Mouse (Mus musculus) skeletal muscle tissue, adult 2 months (tissue): Measurements from ENCODE around the gene Lrrc27.

Experiments used
- DNase-seq: peaks from one replicate; pipeline ENCODE4 v3.0.0-alpha.2; 2012; ENCODE audit warnings: low read depth, low spot score

Gene Lrrc27

DNA sequence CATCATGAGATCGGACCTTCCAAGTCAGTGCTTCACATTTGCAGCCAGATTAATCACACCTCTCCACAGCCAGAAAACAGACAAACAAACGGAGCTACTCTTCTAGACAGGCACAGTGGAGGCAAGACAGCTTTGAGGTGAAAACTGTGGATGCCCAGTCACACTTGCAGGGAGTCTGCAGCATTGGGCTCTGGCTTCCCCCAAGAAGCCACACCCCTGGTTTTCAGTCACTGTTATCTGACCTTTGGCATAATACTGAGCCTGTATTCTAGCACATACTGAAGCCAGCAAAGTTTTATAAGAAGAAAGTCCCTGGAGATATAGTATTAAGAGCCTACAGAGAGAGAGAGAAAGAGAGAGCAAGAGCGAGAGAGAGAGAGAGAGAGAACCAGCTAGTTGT lies 26.6 kb downstream of the Lrrc27 start:
- no peak for DNase-seq

DNA sequence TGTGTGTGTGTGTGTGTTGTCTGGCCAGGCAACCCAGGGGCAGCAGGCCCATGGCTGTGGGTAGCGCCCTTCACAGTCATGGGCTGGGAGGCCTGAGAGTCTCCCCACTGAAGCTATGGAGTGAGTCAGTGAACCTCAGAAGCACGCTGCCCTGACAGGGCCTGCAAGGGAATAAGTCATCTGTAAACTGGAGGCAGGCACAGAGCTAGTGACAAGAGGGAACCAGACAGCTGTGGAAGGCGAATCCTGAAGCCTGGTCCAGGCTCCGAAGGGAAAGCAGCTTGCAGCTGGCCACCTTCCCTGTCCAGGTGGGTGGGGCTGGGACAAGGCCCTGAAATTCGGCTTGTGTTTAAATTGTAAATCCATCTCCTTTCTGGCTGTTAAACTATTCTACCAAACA lies 33.3 kb downstream of the Lrrc27 start:
- DNase-seq, result no peak

DNA sequence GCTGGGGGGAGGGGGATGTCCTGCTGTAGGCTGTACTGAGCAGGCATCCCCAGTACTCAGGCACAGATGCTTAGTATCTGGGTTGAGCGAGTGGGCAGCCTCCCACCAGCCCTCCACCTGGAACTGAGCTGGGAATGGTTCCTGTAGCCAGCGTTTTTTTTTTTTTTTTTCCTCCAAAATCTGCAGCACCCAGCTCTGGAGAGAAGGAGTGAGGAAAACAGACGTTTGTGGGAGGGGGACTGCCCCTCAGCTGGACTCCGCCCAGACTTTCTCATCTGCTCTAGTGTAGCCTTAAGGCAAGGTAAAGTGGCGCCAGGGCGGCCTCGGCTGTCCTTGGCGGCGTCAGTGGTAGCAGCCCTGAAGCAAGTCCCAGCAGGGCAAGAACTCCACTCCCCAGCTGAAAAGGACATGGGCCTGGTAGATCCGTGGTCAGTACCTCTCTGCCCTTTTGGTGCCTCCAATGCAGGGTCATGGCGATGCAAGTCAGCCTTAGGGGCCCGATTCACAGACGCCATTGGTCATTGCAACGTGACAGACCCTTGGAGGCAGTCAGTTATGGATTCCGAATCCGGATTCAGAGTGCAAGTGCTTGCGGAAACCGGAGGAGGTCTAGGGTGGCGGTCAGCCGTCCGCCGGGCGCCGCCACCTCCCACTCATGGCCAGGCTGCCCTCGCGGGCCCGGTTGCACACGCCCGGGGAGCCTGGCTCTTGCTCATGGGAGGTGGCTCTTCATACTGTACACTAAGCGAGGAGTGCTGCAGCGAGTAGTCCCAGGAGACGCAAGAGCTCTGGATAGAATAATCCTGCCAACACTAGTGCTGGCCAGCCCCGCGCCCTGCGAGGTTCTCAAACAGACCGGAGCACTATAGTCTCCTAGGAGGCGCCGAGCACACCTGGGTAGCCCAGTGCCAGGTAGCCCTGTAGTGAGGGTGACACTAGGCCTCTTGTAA lies 34.4 kb downstream of the Lrrc27 start:
- peak; percentile 39 for DNase-seq

DNA sequence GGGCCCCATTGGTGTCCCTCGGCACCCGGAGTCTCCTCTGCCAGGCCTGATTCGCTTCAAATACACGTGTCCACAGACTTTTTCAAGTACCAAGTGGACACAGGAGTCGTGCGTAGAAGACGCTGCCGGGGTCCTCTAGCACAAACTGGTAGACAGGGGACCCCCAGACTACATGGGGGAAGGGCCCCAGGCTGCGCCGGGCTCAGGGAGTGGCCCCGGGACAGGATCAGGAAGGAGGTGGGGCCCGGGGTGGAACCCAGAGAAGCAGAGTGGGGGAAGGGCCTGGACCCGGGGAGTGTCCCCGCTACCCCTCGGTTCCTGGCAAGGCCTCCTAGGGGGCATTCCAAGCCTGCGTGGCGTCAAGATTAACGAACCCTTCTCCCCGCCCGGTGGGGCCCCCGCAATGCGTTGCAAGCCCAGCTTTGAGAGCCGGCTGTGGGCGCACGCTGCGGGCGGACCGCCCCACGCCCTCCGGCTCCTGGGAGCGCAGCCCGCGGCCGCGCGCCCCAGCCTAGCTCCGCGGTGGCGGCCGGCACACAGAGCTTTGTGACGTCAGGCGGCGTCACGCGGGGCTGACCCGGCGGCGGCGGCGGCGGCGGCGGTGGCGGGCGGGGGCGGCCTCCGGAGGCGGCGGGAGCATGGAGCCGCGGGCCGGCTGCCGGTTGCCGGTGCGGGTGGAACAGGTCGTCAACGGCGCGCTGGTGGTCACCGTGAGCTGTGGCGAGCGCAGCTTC lies 35.3 kb downstream of the Lrrc27 start, which contains the start of gene Pwwp2b:
Gene Pwwp2b, plus strand, starts transcription at position 602 of the 734 bp plus-strand sequence.
- peak; percentile 68 for DNase-seq

DNA sequence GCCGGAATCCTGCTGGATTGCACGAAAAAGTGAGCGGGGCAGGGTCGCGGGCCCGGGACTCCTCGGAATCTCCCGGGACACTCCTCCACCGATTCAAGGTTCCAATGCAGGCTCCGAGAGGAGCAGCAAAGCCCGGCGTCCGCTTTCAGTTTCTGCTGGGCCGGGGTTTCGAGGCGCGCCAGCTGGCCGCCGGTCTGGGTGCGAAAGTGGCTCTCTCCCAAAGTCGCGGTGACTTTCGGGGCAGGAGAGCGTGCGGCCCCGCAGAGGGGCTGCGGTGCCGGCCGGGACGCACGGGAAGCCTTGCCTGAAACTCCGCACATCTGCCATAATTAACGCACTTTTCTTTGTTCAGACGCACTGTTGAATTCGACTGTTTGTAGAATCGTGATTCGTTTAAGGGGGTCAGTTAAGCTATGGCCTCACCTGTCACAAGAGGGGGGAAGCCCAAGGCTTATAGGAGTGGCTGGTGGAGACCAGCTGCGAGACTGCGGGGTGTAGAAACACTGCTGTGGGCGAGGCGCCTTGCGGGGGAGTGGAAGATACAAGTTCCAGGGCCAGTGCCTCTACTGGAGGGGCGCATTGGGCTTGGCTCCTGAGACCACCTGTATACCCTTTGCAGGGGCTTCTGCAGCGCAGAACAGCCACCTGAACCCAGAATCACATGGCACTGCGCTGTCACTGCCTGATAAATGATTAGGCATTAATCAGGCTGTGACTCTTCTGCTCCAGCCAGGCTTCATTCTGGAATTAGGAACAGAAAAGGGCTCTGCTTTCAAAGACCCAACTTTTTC lies 36.0 kb downstream of the Lrrc27 start:
- no peak for DNase-seq

DNA sequence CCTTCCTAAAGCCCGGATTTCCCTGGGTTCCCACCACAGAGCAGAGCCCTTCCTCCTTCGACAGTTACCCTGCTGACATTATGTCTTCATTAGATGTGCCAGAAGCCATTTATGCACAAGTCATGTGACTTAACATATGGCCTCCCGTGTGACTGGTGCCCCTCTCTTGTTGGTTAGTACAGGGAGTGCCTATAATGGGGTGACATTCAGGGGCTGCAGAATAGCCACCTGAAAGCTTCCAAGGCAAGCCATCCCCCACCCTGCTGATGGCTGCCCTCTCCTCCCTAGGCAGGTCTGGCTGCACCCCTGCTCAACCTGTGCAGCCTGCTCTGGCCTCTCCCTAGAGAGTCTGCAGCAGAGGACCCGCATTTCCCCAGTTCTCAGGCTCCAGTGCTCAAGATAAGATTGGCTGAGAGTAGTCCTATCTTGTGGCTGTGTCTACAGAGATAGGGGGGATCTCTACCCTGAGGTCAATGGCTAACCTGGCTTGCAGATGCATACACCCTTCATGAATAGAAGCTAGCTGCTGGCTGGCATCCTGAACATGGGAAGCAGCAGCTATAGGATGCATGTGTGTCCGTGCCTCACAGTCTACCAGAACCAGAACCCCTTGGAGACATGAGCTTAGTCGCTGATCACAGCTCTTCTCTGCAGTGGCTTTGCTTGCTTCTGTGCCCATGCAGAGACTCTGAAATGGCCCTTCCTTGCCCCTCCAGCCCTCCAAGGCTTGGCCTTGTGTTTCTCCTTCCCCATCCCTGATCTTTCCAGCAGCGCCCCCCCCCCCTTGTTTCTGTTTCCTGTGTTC lies 36.8 kb downstream of the Lrrc27 start:
- no peak for DNase-seq

DNA sequence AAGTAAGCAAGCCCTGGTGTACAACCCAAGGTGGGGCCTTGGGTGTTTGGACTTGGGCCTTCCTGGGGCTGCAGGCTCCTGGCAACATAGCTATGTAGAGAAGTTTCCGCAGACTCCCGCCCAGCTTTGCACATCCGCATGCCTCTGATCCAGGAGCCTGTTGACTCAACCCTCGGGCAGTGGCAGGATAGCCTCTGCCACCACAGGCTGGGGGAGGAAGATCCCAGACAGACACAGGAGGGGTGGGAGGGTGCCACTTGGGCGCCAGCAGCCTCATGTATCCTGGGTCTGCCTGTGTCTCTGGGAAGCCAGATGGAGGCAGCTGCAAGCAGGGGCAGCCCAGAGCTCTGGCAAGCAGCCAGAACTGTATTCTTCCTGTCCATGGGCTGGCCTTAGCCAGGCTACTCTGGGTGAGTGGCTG lies 39.1 kb downstream of the Lrrc27 start:
- DNase-seq, result peak; percentile 37

DNA sequence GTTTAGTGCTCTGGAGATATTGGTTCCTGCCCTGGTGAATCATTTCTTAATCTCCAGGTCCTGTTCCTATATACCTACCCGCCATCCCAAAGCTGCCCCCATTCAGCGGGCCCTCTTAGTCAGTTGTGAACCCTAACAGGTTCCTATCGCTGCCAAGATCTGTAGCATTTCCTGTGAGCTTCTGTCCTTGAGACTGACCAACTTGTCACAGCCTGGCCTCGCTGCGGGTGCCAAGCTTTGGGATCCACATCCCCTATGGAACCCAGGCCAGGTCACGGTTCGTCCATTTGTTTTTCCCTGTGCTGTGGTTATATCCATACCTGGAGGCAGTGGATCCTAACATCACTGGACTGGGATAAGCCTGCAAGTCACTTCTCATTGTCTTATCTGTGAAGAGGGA lies 39.8 kb downstream of the Lrrc27 start:
- DNase-seq, result no peak

DNA sequence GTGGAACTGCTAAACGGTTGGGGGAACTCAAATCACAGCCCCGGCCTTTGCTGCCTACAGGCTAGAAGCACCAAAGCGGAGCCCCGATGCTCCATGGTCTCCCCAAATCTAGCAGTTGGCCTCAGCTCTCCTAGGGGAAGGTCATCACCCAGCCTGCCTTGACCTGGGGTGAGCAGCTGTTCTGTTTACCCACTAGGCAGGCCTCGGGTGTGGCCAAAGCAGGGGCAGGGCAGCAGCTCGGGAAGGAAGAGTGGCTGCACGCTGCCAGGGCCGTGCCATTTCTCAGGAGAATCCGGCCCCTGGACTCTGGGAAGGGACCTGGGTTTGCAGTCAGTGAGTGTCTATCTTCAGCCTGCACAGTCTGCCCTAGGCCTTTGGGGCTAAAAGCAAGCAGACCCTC lies 40.2 kb downstream of the Lrrc27 start:
- DNase-seq, result no peak

DNA sequence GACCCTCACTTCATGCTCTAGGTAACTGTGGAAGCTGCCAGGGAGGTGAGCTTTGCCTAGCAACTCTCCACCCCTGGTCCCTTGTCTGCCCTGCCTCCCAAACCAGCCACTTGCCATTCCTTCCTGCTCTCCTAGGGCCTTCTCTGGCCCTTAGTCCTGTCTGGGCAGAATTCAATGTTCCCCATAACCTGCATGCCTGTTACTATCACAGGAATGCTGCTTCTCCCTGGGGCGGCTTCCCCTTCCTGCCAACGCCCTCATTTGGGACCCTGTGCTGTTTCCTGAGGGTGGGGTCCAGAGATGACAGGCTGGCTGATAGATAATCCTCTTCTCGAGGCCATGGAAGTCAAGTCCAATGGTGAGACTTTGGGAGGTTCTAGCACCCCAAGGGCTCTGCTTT lies 40.7 kb downstream of the Lrrc27 start:
- no peak for DNase-seq

DNA sequence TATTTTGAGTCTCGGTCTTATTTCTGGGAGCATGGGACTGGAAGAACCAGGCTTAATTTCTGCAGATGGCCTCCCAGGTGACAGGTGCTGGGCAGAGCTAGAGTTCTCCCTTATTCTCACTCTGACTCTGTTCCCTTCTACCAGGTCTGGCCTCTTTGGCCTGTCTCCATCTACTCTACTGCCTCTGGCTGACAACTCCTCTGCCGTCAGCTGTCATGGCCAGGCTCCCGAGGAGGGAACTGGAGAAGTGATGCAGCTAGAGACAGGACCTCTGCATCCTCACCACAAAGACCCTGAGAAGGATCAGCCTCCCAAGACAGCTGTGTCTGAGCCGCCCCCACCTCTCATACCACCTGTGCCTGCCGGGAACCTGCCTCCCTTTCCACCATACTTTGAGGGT lies 41.8 kb downstream of the Lrrc27 start:
- peak; percentile 65 for DNase-seq

DNA sequence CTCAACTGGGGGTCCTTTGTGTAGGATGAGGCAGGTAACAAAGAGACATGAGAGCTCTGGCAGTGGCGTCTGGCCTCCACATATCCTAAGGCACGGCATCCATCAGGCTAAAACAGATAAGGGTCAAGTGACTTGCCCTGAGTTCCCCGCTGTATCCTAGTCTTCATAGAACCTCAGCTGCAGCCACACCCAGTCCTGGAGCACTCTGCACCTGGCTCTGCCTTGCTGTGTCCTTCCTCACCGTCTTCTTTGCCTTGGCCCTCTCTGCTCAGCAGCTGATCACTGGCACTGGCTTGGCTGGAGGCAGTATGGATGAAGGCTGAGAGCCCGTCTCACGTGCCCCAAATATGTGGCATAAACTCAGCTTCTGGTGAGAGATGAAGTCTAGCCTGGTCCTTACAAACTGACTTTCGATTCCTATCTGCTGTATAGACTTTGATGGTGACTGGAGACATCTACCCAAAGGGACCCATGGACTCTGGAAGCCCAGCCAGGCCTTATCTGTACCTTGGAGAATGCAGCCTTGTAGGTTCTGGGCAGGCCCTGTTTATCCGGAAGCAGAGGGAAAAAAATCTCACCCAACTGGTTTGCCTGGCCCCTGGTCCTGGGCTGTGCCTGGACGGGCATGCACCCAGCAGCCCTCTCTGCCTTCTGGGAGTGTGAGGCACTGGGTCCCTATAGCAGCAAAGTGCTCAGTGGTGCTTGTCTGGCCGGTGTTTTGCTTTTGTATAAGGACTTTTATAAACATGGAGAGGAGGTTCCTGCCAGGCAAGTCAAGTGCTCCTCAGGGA lies 45.2 kb downstream of the Lrrc27 start:
- DNase-seq, result no peak

DNA sequence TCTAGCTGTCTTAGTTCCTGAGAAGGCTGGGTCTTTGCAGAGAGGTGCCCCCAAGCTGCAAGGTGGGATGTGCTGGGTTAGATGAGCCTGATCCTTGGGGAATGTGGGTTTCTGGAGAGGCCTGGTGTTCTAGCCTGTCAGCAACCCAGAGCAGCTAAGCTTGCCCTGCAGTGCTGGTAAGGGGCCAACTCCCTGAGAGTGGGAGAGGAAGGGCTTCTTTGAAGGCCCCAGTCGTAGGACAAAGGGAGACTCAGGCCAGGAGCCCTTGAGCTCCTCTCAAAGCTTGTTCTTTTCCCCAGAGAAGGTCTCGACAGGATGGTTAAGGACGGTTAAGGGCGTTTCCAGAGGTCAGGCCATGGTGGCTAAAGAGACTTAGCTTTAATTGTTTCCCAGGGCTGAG lies 51.5 kb downstream of the Lrrc27 start:
- DNase-seq, result no peak

DNA sequence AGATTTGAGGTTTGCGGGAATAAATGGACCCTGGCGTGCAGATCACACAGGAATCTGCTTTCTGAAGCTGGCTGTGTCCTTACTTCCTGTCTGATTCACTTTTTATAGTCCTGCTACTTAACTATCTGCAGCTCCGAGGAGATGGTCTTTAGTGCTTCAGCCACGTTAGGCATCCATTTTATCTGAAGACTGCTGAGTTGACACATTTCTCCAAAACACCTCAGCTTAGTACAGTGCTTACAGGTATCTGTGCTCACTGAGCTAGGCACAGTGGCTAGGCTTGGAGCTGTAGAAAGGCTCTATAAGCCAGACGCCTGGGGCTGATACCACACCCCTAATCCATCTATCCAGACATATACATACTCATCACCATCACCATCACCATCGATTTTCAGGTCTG lies 52.8 kb downstream of the Lrrc27 start:
- no peak for DNase-seq

DNA sequence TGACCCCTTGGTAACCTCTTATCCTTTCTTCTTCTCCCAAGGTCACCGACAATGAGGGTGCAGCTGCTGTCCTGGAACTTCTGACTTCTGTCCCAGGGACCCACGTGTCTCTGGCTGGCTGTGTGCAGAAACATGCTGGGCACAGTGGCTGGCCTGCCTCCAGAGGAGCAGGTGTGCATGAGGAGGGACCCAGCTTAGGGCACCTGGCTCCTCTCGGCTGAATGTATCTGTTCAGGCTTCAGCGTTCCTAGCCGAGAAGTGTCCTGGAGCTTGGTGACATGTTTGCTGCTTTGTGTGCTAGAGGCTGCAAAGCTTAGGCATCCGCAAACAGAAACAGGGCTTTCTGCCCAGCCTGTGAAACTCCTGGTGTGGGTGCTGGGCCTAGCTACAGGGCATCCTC lies 53.6 kb downstream of the Lrrc27 start:
- no peak for DNase-seq

DNA sequence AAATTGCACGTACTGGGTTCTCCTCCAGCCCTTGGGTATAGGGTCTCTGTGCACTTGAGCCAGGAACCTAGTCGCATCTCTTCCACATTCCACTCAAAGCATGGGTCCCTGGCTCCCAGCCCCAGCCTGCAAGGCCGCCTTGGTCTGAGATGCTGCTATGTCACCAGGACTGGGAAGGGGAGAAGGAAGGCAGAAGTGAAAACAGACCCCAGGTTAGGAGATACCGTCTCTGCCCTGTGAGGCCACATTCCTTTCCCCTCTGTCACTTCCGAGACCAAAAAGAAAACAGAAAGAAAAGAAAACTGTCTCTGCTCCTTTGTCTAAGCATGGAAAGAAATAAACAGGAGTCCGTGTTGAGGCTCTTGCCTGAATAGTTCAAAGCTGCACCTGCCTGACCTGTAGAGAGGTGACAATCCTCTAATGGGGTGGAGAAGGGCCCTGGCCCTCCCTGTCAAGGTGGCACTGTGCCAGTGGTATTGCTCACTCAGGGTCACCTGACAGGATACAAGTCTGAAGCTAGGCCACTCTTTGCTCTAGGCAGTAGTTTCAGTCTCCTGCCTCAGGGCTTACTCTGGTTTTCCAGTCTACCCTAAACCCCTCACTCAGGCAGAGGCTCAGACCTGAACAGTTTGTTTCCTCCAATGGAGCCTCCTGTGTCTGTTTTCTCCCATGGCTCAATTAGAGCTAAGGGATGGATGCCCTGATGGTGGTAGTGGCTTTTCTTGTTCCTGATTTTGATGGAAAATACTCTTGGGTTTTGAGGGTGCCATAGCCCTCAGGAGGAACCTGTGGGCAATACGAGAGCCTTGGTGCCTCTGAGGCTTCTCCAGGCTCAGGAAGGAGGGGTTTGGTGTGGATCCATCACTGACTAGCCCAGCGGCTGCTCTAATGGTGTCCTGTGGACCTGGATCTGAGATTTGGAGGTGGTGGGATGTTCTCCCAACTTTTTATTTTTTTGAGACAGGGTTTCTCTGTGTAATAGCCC lies 54.4 kb downstream of the Lrrc27 start:
- no peak for DNase-seq

DNA sequence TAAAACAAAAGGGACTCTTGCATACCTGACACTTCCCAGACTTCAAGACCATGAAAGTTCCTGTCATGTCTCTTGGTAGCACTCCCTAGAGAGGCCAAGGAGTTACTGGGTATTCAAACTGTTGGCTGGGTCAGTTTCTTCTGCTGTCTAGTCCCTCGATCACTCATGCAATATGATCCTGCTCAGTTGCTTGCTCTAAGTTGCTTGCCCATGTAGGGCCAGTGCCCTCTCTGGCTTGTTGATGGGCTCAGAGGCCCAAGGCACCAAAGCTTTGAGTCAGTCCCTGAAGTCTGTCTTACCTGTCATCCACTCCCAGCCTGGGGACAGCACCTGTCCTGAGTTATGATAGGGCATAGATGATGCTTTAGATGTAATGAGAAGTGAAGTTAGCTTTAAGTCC lies 58.0 kb downstream of the Lrrc27 start:
- DNase-seq, result peak; percentile 56

DNA sequence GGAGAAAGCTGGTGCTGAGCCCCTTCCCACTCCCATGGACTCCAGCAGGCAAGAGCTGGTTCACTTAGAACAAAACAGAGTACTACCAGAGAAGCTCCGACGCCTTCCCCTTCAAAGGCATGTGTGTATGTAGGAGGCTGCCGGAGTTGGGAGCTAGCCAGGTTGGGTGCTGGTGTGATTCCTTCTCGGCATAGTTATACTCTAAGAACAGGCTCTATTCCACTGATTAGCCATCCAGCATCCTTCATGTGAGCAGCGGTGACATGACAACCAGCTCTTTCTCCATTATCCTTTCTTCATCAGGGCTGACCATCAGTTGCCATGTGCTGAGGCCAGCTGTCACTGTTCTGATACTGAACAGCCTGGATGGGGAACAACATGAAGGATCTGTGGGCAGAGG lies 59.1 kb downstream of the Lrrc27 start:
- DNase-seq, result no peak
